Mouse (Mus musculus) myocyte (in vitro differentiated cells): Measurements from ENCODE around the gene Zfp791.

Experiments used
- MYOD1 ChIP-seq, 3 experiments: IDR thresholded peaks; one replicate each; pipeline ENCODE4 v1.6.1; 2011; ENCODE audit warnings: control low read depth in 2 of 3, low read depth in 2 of 3, mild to moderate bottlenecking in 2 of 3, moderate library complexity in 1 of 3; ENCODE audit not compliant: insufficient read length in 2 of 3, control insufficient read depth in 1 of 3
- POLR2A ChIP-seq: IDR thresholded peaks from one replicate; pipeline ENCODE4 v1.6.1; 2011; ENCODE audit warnings: low read depth, mild to moderate bottlenecking, control low read depth, moderate library complexity; ENCODE audit not compliant: insufficient read length
- POLR2AphosphoS2 ChIP-seq: IDR thresholded peaks from one replicate; pipeline ENCODE4 v1.6.1; 2011; ENCODE audit warnings: low read depth, control low read depth; ENCODE audit not compliant: insufficient read length
- SRF ChIP-seq: IDR thresholded peaks from one replicate; pipeline ENCODE4 v1.6.1; 2011; ENCODE audit warnings: low read depth; ENCODE audit not compliant: control insufficient read depth, insufficient read length
- TCF12 ChIP-seq: IDR thresholded peaks from one replicate; pipeline ENCODE4 v1.6.1; 2011; ENCODE audit warnings: mild to moderate bottlenecking, control low read depth; ENCODE audit not compliant: poor library complexity, insufficient read depth, severe bottlenecking
- USF1 ChIP-seq: IDR thresholded peaks from one replicate; pipeline ENCODE4 v1.6.1; 2011; ENCODE audit warnings: low read depth, mild to moderate bottlenecking, control low read depth, moderate library complexity

GRCm38 (mm10) chr8:85090856-85091255 is 32.0 kb downstream of the Zfp791 start:
- no peak for TF ChIP-seq MYOD1 (IDR thresholded peaks at IDR 0.05; ENCODE audit: control insufficient read depth in 1 of 3, insufficient read length in 2 of 3, low read depth in 2 of 3)
- TF ChIP-seq SRF: no peak
- TF ChIP-seq POLR2A: no peak
- TF ChIP-seq POLR2AphosphoS2: no peak
- no peak for TF ChIP-seq TCF12
- no peak for TF ChIP-seq USF1
